Mouse (Mus musculus) embryo, embryonic 9.5 days (tissue): ENCODE results near the gene Ifit1.
"Not testable (repeated sequence)": the region's sequence is repeated elsewhere in the genome, so short reads cannot be mapped to it uniquely, and the experiment has no call there.

Experiments used
- DNase-seq: peaks from one replicate; pipeline ENCODE4 v3.0.0-alpha.2; 2017; ENCODE audit errors: extremely low spot score

The Ifit1 gene

DNA sequence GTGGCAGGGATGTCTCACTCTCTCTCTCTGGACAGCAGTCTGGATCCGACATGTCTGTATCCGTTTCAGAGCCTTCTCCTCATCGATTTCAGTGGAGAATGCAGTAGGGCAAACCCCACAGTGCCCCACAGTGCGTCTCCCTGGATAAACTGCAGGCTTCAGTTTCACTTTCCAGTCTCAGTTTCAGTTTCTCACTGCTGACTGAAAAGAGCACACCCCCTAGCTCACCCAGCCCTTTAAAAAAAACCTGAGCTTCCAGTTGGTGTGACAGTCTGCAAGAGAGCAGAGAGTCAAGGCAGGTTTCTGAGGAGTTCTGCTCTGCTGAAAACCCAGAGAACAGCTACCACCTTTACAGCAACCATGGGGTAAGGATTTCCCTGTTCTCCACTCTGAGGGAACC, at the start of gene Ifit1, which contains the start of gene Ifit1bl2:
TSS of gene Ifit1 (plus strand) at position 249 of the 400 bp plus-strand sequence.
TSS of gene Ifit1bl2 (minus strand) at position 121 of the 400 bp plus-strand sequence.
- no peak for DNase-seq

DNA sequence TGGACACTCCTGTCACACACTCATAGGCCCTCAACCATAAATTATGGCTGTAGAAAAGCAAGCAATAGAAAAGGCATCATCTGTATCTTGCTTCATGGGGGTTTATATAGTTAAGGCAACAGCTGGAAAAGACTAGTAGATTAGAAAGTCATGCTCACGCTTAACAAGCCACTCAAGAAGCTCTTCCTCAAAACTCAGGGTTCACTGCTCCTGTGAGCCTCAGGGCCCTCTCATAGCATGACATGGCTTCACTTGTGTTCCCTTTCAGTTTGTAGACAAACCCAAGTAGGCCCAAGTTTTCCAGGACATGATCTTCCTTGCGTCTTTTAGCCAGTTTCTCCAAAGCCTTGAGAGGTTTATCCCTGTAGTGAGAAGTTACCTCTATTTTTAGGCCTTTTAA, 47.2 kb upstream of the Ifit1 start:
- no peak for DNase-seq

DNA sequence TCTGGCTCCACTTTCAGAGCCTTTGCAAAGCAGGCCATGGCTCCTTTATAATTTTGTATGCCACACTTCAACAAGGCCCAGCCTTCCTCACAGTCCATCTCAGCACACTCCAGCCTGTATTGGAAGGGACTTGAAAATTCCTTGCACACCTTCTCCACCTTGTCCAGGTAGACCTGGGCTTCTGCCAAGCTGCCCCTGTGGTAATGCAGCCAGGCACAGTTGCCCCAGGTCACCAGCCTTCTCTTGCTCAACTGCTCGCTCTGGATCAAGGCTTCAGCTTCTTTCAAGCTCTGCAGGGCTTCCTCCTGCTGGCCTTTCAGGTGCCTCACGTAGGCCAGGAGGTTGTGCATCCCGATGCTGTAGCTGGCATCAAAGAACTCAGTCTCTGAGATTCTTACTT, 46.1 kb upstream of the Ifit1 start:
- not testable (repeated sequence) for DNase-seq

DNA sequence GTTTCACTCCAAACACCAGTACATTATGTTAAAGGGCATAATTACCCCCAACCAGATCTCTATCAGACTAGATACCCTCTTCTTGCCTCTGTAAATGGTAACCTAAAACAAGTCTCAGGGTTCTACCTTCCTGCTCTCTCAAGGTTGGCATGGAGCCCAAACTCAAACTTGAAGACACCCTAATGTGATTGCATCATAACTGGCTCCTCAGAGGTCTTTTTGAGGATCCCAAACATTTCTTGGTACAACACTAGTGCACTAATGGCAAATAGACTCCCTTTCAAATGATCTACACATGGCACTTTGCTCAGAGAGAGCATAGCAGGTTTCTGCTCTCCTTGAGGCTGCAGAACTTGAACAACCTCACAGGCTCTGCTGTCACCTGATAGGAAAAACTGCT, 43.9 kb upstream of the Ifit1 start:
- no peak for DNase-seq

DNA sequence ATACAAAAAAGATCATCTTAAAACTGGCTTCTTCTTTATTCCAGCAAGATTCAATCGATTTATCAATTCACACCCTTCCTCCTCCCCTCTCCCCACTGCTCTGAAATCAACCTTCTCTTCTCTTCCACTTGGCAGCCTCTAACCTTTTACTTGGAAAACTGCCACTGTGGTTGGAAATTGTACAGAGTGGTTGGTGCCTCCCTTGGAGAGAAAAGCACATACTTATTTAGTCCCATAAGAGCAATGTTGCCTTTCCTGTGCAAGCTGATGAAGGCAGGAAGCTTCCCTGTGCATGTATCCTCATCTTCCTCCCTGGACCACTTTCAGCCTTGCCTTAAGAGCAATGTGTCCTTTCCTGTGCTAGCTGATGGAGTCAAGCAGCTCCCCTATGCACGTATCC, 42.3 kb upstream of the Ifit1 start:
- no peak for DNase-seq

DNA sequence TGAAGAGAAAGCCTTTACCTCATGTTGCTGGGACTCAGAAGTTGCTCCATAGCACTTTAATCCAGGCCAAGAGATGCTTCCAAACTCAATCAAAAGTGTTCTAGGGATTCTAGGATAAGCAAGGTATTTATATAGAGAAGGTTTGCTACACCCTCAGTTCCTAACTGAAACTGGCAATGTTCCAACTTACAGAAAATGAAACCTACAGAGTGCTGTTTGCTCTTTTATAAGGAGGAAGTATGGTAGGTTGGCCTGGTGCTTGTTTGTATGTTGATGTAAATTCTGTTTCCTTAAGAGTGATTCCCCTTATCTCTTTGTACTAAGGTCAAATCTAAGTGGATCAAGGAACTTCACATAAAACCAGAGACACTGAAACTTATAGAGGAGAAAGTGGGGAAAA, 41.4 kb upstream of the Ifit1 start:
- not testable (repeated sequence) for DNase-seq

DNA sequence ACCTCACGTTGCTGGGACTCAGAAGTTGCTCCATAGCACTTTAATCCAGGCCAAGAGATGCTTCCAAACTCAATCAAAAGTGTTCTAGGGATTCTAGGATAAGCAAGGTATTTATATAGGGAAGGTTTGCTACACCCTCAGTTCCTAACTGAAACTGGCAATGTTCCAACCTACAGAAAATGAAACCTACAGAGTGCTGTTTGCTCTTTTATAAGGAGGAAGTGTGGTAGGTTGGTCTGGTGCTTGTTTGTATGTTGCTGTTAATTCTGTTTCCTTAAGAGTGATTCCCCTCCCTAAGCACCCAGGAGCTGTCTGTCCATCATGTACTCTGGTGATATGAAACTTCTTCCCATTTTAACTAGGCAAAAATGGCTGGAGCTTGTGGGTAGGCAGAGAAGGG, 38.8 kb upstream of the Ifit1 start, which contains the start of gene Ifit1bl1:
TSS of gene Ifit1bl1 (minus strand) at position 69 of the 400 bp plus-strand sequence.
- DNase-seq: not testable (repeated sequence)

DNA sequence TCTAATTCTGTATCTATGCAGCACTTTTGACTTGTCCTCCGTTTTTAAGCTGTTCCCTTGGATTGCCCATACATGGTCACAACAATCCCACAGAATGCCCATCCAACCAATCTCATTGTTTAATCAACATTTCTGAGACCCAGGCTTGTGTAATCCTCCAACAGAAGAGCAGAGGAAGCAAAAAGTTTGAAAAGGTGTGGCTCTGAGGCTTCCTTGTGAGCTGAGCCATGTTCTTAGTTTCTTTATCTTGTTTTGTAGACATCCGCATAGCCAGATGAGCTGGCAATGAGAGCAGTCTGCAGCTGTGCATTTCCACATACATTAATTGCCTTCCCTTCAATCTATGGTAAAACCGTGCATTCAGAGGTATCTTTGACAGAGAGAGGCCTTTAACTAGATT, 35.2 kb upstream of the Ifit1 start:
- DNase-seq: no peak

DNA sequence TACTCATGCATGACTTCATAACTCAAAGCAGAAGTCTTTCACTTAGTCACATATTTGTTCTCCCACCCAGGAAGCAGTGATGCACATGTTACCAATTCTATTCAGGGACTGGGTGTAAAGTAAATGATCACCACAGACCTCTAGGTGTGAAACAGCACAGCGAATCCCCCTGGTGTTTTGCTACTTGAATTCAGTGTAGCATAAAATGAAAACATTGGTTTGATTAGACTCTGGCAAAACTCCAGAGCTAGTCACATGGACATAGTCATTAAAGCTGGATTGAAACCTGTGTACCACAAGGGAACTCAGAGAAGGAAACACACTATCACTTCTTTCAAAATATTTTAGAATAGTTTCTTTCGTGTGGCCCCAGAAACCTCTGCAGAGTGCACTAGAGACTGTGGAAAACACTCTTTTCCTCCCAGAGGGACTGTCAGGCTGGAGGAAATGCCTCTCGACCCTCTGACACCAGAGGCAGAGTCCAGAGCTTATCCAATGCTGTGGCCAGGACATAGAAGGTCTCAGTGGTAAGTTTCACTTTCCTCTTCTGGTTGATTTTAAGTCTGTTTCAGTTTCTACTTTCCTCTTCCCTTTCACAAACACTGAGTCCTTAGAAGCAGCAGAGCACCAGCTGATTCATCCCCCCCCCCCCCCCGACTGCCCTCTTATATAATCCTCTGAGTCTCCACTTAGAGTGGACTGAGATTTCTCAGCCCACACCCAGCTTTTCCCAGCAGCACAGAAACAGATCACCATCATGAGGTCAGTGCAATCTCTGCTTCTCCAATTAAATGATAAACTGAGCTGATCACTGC, 33.2 kb upstream of the Ifit1 start, which contains the start of gene Ifit3b:
TSS of gene Ifit3b (plus strand) at position 734 of the 815 bp plus-strand sequence.
- DNase-seq: not testable (repeated sequence)

DNA sequence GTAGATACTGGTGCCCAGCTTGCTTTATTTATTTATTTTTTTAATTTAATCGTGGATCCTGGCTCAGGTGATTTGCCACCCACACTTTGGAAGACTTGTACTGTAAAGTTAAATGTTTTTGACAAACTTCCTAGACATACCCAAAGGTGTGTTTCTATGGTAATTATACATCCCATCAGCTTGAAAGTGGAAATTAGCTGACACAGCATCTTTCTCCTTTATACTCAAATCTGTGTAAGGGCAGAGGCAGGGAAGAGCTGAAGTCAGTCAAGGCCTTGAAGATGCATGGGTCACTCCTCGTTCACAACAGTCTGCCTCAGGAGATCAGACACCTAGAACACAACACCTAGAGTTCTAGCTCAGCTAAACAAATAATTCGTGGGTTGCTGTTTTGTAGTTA, 30.6 kb upstream of the Ifit1 start:
- not testable (repeated sequence) for DNase-seq

DNA sequence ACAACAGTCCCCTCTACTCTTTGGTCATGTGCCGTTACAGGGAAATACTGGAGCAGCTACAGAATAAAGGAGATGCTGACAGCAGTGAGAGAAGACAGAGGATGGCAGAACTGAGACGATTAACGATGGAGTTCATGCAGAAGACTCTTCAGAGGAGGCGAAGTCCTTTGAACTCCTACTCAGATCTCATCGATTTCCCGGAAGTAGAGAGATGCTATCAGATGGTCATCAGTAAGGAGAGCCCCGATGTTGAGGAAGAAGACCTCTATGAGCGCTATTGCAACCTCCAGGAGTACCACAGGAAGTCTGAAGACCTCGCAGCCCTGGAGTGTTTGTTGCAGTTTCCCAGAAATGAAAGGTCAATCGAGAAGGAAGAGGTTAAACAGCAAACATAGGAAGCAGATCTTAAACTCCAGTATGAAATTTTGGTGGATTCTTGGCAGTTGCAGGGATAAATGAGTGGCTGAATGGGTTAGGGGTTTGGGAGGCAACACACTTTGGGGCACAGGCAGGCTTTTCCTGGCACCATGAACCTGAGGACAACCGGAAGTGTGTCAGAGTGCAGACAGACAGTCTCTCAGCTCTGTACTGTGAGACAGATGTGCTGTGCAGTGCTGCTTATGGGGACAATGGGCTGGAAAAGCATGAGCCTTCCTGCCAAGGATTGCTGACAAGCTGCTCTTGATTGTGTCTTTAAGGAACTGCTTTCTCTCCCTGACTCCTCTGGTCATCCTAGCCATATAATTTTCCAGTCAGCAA, 28.2 kb upstream of the Ifit1 start:
- not testable (repeated sequence) for DNase-seq

DNA sequence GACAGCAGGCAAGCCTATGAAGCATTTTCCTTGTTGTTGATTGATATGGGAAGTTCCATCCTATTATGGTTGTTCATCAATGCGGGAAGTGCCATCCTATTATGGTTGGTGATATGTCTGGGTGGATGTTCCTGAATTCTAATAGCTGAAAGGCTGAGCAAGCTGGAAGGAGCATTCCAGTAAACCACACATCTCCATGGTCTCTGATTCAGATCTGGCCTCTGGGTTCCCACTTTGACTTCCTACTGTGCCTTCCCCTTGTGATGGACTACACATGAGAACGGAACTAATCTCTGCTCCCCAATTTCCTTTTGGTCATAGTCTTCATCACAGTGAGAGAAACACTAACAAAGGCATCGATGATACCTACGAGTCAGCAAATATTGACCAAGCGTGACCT, 19.8 kb upstream of the Ifit1 start:
- DNase-seq: no peak

DNA sequence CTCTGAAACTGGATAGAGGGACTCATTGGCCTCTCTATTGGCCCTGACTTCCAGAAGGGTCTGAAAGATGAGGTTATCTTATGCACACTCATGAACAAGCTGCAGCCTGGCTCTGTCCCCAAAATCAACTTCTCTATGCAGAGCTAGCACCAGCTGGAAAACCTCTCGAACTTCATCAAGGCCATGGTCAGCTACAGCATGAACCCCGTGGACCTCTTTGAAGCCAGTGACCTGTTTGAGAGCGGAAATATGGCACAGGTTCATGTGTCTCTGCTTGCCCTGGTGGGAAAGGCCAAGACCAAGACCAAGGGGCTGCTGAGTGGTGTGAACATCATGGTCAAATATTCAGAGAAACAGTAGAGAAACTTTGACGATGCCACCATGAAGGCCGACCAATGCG, 16.9 kb upstream of the Ifit1 start:
- no peak for DNase-seq

DNA sequence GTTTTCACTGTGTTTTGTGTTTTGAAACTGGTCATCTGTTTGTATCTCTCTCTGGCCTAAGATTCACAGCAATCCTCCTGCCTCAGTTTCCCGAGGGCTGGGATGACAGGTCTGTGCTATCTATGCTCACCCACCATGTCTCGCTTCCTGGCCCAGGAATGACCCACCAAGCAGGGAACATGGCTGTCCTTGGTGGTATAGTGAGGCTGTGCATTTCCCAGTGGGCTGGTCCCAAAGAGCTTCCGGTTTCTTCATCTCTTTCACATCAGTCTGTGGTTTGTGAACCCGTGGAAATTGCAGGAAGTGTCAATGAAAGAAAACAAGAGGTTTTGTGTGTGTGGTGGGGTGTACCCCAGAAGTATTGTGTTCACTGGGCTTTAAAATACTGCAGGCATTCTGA, 16.0 kb upstream of the Ifit1 start:
- DNase-seq: no peak

DNA sequence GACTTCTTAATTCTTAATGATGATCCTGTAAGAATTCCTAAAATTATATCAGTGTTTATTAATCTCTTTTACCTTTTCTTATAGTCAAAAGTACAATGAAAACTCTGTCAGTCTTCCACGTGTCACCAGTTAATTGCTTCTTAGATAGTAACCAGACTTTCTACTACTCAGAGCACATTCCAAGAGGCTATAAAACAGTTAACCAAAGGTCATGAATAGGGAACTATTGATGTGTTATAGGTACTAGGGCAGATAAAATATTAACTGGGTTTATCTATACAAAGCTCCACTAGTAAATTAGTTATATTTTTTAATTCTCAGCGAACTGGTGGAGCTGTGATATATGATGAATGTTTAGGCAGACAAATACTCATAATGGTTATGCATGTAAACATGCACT, 13.2 kb upstream of the Ifit1 start:
- DNase-seq: no peak

DNA sequence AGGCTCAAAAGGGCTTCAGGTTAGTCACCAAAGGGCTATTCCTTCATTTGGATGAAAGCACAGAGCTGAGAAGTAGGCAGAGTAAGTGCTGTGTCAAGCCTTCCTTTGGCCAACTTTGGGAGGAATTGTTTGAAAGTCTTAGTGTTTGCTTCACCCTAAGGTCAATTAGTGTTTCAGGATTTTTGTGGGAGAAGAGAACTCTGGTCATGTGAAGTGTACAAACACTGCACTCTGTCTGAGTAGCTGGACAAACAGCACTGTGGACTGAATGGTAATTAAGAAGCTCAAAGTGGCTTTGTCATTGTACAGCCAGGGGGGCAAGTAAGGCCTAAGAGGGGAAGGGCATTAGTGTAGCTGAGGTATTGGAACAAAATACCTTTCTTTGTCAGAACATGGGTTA, 9.2 kb upstream of the Ifit1 start:
- DNase-seq: no peak

DNA sequence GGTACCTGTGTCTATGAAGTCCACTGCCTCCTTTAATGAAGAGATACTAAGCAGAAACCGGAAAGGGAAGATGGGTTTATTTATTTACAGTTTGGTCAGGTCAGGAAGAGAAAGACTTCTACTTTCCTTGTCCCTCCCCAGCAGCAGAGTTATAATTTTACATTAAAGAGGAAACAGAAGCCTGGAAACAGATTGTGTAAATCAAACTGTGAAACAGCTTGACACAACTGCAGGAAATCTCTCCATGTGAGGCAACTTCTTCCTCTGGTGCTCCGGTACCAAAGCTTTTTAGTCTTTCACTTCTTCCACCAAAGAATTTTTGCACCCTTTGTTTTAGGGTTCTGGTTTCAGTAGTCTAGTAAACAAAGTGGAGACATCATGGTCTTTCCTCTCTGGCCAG, 7.2 kb upstream of the Ifit1 start:
- no peak for DNase-seq

DNA sequence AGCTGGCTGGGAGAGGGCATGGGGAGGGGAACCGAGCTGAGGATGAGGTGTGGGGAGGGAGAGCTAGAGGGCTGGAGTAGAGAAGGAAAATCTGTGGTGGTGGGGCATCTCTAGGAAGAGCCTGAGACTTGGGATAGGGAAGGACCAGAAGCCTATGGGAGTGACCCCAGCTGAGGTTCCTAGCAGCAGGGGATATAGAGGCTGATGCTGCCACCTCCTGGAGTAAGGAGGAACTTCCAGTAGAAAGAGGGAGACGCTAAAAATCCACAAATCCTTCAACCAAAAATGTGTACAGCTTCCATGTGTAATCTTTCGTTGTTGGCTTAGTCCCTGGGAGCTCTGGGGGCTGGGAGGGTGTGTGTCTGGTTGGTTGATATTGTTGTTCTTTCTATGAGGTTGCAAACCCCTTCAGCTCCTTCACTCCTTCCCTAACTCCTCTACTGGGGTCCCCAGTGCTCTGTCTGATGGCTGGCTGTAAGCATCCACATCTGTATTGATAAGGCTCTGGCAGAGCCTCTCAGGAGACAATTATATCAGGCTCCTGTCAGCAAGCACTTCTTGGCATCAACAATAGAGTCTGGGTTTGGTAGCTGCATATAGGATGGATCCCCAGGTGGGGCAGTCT, 3.6 kb upstream of the Ifit1 start:
- DNase-seq: peak; percentile 57

DNA sequence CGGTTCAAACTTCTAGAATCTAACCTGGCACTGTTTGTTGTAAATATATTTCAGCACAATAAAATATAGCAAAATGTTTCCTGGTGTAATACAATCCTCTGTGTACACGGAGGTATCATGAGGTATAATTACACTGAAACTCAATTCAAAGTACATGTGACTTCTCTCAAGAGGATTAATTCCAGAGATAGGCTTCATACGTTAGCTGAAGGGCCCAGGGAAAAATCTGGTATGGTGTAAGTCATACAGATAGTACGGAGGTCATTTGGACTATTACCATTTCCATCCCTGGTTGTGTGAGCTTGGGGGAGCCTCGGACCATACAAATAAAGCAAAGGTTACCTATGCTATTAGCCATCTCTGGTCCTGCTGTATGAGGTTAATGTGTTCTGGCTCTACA, 1.9 kb downstream of the Ifit1 start:
- no peak for DNase-seq

DNA sequence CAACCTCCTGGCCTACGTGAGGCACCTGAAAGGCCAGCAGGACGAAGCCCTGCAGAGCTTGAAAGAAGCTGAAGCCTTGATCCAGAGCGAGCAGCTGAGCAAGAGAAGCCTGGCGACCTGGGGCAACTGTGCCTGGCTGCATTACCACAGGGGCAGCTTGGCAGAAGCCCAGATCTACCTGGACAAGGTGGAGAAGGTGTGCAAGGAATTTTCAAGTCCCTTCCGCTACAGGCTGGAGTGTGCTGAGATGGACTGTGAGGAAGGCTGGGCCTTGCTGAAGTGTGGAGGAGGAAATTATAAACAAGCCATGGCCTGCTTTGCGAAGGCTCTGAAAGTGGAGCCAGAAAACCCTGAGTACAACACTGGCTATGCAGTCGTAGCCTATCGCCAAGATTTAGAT, 7.0 kb downstream of the Ifit1 start:
- not testable (repeated sequence) for DNase-seq

DNA sequence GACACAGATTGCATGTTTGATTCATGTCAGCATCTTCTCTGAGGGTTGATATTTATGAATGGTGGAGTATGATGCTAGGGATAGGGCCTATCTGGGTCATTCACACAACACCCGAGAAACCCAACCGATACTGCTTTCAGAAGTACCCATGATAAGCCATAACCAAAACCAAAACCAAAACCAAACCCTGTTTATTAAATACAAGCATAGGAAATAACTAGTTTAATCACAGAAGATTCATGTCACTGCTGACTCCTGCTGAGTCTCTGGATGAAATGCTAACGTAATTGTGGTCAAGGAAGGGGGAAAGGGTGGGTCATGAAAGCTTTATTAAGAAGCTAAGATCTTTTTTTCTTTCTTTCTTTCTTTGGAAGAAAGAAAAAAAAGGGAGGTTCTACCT, 9.6 kb downstream of the Ifit1 start:
- DNase-seq: no peak

DNA sequence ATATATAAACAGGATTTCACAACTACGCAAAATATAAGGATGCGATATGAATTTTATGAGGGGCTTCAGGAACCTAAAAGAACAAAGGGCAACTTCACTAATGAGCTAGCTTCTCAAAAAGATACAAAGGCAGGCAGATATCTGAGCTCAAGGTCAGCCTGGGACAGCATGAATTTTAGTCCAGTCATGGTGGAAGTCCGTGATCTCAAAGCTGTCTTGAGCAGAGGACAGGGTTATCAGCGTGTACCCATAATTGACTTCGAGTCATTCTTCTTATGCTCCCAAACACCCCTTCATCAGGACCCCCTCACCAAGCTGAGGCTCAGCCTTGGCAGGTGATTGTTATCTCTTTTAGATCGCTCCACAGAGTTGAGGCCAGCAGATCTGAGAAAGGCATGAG, 10.3 kb downstream of the Ifit1 start:
- no peak for DNase-seq
